Mouse (Mus musculus) olfactory bulb, adult 2 months (tissue): ENCODE measurements at regions not wholly inside any gene's neighbourhood (a gene's known extent, or its start where the extent isn't known, plus 50 kb on each side); places are given as distances from the start of the nearest gene placed in this dataset.

Experiments used
- H3K27ac ChIP-seq: fragments of 200-500 bp; 2 replicates; pipeline ENCODE4 v1.5.1; 2012; ENCODE audit warnings: low read depth, low read length; ENCODE audit not compliant: insufficient read depth
- H3K4me1 ChIP-seq: fragments of 200-500 bp; 2 replicates; pipeline ENCODE4 v1.6.1; 2012; ENCODE audit warnings: low read length; ENCODE audit not compliant: control insufficient read depth, insufficient read depth
- H3K4me3 ChIP-seq: fragments of 200-500 bp; 2 replicates; pipeline ENCODE4 v1.5.1; 2012; ENCODE audit warnings: mild to moderate bottlenecking, low read depth, low read length, moderate library complexity; ENCODE audit not compliant: insufficient read depth
- CTCF ChIP-seq: fragments of 200-500 bp; IDR thresholded peaks from 2 replicates; pipeline ENCODE4 v1.5.1; 2012; ENCODE audit warnings: low read depth, mild to moderate bottlenecking, low read length, moderate library complexity; ENCODE audit not compliant: insufficient read depth
- POLR2A ChIP-seq: fragments of 200-500 bp; IDR thresholded peaks from 2 replicates; pipeline ENCODE4 v1.6.1; 2012; ENCODE audit warnings: mild to moderate bottlenecking, low read depth, low read length, moderate library complexity; ENCODE audit not compliant: insufficient read depth
- WGBS: fragments of 180-500 bp; shearing (Covaris S2); methylation state at CpG from one replicate; pipeline ENCODE4 v1.1.7; 2018; 5-methylcytosine and 5-hydroxymethylcytosine counted together

- Histone ChIP-seq H3K27ac (no peak overlapping the region), H3K4me3 (no peak overlapping the region), H3K4me1 (no peaks in the 10 kb centered on the region)
- TF ChIP-seq POLR2A (no peak), CTCF (no peak)
- 87% methylated on average over 3 of the region's 3 CpGs for WGBS
These were observed 194.5 kb upstream of the Thbs1 start for GRCm38 (mm10) chr2:117917181-117917580.

DNA sequence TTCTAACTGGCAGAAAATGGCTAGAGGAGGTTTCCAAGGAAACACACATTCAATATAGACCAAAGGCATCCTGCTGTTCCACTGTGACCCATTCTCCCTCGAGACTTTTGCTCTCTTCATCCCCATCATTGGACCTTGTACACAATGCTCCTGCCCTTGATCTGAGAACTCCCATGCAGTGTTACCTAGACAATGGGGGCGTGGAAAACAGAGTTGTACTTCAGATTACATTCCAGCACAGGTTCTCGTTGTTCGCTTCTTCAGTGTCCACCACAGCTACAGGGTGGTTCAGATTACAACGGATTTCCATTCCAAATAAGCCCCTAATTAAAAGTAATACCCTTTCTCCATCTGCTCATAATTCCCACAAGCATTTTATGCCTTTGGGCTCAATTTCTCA is 186.8 kb upstream of the Thbs1 start:
- no peak overlapping the region for H3K27ac ChIP-seq
- no peaks in the 10 kb centered on the region for H3K4me1 ChIP-seq
- 36% methylated on average over 5 of the region's 5 CpGs for WGBS
- no peak for TF ChIP-seq POLR2A
- TF ChIP-seq CTCF, result no peak
- no peak overlapping the region for H3K4me3 ChIP-seq

DNA sequence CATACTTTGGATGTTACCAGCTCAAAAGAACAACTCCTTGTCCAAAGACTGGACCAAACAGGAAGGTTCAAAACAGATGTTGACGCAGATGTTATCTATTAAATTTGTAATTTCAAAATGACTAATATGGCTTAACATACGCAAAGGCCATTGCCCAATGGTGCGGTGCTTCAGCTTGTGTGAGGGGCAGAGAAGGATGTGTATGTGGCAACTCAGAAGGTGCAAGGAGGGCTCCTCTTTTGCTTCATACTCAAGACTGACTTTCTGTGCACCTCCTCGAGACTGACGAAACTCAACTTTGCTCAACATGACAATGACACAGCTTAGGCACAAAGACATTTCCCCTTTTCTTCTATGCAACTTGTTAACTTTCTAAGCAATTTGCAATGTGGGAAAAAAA is 186.3 kb upstream of the Thbs1 start:
- Histone ChIP-seq H3K27ac (no peak overlapping the region), H3K4me3 (no peak overlapping the region), H3K4me1 (no peaks in the 10 kb centered on the region)
- TF ChIP-seq POLR2A, result no peak
- TF ChIP-seq CTCF, result no peak
- 96% methylated on average over 5 of the region's 5 CpGs for WGBS

DNA sequence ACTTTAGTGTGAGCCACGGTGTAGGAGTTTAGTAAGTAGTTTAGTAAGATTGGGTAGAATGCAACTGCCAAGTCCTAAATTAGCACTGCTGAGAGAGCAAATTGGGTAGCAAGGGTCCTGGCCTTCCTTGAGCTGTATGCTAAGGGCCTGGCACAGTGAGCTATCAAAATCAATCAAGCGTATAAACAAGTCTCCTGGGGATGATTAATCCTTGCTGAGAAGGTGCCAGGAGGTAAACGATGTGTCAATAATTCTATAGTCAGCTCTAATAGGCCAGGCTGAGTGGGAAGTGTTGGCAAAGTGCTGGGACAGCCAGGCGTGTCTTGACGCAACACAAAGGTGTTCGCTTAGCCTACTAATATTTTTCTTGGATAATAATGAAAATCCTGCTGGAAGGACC is 183.6 kb upstream of the Thbs1 start:
- TF ChIP-seq CTCF, result no peak
- TF ChIP-seq POLR2A, result no peak
- WGBS, result 46% methylated on average over 6 of the region's 6 CpGs
- Histone ChIP-seq H3K4me1 (no peaks in the 10 kb centered on the region), H3K4me3 (no peak overlapping the region), H3K27ac (no peak overlapping the region)

- Histone ChIP-seq H3K4me3 (no peak overlapping the region), H3K27ac (no peak overlapping the region), H3K4me1 (no peaks in the 10 kb centered on the region)
- 83% methylated on average over 1 of the region's 1 CpGs for WGBS
- TF ChIP-seq CTCF (no peak), POLR2A (no peak)
These were observed 182.1 kb upstream of the Thbs1 start for GRCm38 (mm10) chr2:117929586-117929985.

DNA sequence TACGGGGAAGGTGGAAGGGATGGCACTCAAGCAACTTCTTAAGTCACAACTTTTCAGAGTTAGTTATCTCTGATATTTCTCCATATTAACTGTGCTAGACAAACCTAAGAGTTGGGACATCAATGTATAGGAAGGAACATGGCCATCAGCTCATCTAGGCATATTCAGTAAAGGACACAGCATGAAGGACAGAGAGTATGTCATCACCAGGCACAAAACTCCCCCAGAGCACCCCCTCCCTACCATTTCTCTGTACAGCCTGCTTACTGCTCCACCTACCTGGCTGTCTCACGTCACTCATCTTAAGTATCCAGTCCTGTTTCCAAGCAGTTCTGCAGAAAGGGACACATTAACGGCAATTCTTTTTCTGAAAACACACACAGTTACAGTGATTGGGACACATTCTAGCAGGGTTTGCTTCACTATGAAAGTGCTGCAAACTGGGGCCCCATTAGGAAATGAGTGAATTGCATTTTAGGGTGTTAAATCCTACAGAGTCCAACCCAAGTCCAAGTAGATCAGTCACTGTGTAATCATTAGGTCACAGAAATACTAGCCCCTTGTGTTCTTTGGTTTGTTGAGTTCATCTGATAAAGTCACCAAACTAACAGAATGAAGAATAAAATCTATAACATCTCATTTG is 180.7 kb upstream of the Thbs1 start:
- no peak overlapping the region for H3K27ac ChIP-seq
- H3K4me3 ChIP-seq, result no peak overlapping the region
- no peak for TF ChIP-seq CTCF
- no peak for TF ChIP-seq POLR2A
- WGBS, result 95% methylated on average over 3 of the region's 3 CpGs
- H3K4me1 ChIP-seq, result no peaks in the 10 kb centered on the region

GRCm38 (mm10) chr2:117936590-117936989 is 175.1 kb upstream of the Thbs1 start:
- H3K4me3 ChIP-seq, result no peak overlapping the region
- H3K4me1 ChIP-seq, result no peaks in the 10 kb centered on the region
- TF ChIP-seq POLR2A, result no peak
- TF ChIP-seq CTCF, result no peak
- H3K27ac ChIP-seq, result no peak overlapping the region
- 85% methylated on average over 6 of the region's 6 CpGs for WGBS

DNA sequence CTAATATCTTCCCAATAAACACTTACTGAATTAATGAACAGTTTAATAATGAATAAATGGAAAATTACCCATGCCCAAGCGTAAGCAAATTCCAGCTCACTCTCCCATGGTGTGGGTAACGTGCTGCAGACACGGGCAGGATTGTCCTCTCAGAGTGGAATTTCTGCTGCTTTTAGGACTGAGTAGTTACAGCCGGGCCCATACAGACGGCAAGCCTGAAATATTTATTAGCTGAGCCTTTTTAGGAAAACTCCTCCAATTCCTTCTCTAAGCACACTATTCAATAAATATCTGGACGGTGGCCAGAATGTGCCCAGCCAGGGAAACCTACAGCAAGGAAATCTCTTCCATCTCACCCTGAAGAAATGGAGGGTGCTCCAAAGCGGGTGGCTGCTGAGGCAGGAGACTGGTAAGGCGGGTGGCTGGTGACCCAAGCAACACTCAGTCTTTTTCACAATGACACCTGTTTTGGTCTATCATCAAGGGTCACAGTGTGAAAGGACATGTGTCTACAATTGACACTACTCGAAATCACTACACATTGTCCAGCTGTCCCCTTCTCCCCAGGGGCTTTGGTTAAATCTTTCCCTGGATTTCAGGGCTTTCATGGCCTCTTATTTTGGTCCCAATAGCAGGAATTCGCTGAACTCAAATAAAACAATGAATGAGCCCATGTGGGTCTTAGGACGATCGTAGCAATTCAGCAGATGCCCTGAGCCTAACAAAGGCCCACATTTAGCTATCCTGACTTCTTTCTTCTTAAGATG is 173.2 kb upstream of the Thbs1 start:
- no peak overlapping the region for H3K4me3 ChIP-seq
- TF ChIP-seq POLR2A (no peak), CTCF (no peak)
- WGBS, result 61% methylated on average over 12 of the region's 12 CpGs
- no peak overlapping the region for H3K27ac ChIP-seq
- H3K4me1 ChIP-seq, result no peaks in the 10 kb centered on the region

- no peak overlapping the region for H3K4me3 ChIP-seq
These were observed 170.1 kb upstream of the Thbs1 start for GRCm38 (mm10) chr2:117941517-117942096.

More at GRCm38 (mm10) chr2:117941517-117942096, 170.1 kb upstream of the Thbs1 start:
- no peaks in the 10 kb centered on the region for H3K4me1 ChIP-seq
- WGBS, result 35% methylated on average over 6 of the region's 6 CpGs
- TF ChIP-seq POLR2A (no peak), CTCF (no peak)
- no peak overlapping the region for H3K27ac ChIP-seq
